Mouse (Mus musculus) cerebellum, adult 18-20 months (tissue): Measurements from ENCODE around the gene Unc13c.

Experiments
- DNase-seq, 2 experiments: peaks; one replicate each; pipeline ENCODE4 v3.0.0; 2021

Gene Unc13c

DNA sequence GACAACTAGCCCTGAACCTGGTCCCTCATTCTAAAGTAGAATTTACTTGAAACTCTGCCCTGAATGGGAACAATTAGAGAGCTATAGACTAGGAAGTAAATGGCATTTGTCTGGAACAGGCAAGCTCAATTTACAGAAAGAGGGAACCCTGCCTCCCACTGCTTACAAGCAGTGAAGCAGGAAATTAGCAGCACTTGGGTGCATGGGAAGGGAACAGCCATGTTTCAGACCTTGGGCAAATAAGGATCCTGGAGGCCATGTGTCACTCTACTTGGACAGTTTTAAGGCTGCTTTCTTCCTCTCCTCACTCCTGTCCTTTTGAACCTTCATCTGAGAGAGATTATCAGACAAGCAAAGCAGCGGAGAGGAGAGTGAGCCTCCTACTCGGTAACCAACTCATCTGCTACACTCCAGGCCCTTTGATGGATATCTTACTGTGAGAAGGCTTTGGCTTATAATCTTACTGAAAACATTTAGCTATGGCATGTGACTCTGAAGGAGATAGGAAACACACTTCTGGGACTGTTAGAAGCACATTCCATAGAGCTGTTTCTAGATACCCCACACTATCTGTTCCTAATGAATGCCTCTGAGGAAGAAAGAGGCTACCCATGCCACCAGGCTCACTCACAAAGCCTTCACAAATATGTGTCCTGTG, 101.2 kb downstream of the Unc13c start:
- DNase-seq = peak in 1 of 2 experiments; percentile 17

DNA sequence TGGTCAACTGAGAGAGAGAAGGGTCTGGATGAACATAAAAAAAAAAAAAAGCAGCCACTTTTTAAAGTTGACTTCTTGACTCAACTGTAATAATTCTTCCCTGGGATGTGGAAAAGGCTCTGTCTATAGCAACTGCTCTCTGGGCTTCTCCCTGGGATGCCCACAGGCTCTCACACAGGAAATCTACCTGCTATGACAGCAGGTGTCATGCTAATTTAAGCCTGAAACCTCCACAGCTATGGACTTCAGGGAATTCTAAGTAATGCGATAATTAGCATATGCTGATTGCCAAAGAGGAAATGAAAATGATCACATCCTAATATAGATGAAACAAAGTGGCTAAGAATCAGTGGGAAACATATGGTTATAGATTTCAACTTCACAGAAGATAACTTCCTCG, 102.1 kb downstream of the Unc13c start:
- DNase-seq = peak; percentile 40 to 44

DNA sequence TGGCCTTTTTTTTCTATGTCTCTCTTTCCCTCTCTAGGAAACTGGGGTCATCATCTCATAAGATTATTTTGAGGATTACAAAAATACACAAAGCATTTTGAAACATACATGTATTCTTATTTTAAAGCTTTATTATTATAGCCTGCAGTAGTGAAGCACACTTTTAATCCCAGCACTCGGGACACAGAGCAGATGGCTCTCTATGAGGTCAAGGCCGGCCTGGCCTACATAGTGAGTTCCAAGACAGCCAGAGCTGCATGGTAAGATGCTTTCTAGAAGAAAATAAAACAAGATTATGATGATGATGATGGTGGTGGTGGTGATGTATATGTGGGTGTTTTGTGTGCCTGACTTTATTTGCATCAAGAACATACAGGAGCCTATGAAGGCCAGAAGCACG, 109.3 kb downstream of the Unc13c start:
- DNase-seq = peak; percentile 46 to 52

DNA sequence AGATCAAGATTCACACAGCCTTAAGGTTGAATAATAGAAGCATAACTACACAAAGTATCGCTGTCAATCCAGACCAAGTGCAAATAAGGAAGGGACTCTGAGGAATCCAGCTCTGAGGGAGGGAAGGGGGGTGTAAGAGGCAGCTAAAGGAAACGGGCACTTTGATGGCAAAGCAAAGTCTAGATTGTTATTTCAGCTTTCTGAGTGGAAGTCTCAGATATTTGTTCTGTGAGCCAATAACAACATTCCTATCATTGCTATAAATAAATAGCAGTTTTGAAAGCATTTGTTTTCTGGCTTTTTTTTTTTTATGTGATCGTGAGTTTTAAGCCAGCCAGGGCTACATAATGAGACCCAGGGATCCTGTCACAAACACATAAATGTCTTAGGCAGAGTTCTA, 114.5 kb downstream of the Unc13c start:
- DNase-seq = no peak

DNA sequence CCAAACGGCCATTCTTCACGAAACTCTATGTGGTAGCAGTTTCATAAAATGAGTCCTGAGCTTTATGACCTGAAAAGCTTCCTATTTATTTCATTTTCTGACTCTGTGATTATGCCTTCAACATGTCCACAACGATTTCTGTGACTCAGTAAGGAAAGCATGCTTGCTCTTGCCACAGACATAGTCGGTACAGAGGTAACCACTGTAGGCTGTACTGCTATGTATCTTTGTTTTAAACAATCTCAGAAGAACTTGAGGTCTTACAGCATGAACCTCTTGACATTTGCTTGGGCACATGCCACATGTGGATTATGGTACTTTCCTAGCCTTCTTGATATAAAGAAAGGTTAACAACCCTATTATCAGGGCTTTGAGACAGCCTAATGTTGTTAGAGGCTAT, 162.1 kb downstream of the Unc13c start:
- no peak for DNase-seq

DNA sequence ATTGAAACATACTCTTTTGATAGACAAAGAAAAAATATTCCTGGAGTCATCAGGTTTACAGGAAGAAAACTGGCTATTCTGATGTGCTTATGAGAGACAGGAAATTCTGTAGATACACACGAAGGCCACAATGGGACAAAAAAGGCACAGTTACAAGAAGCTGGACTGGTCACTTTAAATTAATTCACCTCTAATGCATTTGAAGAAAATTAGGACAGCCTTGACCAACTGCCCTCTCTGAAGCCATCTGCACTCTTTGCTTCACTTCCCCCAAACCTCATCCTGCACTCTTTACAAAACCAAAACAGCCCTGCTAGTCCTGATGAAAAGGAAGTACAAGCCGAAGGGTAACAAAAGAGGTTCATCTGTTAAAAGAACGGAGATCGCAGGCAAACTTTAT, 194.2 kb downstream of the Unc13c start:
- DNase-seq = peak; percentile 45 to 54

DNA sequence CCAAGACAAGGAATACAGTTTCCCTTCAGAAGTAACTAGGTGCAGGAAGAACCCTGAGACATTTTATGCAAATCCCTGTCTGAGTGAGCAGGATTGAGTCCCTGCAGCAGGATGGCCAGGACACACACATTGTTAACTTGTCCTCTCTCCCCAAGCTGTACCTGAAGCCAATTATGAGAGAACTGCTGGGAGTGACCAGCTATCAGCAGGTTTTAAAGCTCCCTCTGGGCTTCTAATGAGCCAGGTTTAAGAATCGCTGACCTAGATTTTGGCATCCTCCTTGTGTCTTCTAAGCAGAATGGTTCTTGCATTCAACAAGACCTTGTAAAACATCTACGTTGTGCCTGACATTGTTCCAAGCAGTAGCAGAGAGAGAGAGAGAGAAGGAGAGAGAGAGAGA, 213.6 kb downstream of the Unc13c start:
- DNase-seq = peak; percentile 23 to 42

DNA sequence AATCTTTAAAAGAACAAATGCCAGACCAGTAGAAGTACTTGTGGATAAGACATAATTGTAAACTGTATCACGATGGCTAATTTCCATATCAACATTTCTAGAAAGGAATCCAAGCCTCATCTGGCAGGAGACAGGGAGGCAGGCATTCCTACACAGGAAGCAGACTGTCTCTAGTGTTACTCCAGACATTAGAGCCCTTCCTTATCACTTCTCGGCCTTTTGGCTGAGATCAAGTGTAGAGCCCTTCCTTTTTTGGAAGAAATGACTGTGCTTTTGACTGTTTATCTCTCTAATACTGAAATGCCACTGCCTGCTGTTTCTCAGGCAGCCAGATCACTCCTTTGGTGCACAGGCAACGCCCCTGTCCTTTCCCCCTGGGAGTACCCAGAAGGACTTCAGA, 215.3 kb downstream of the Unc13c start:
- DNase-seq = no peak

DNA sequence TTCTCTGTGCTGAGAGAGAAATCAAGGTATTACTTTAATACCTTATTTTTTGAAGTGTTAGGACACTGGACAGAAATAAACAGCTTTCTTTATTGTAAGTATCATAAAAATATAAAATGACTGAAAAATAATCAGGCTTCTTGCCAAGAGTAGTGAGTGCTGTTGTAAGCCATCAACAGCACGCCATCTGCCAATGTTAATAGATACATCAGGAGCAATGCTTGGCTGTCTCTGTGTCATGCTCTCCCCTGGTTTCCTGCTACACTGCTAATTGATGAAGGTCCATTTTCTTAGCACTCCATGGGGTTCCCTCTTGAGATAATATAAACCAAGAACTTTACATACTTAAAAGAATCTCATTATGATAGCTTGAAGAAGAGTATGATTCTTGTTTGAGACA, 217.4 kb downstream of the Unc13c start:
- peak; percentile 16 to 34 for DNase-seq

DNA sequence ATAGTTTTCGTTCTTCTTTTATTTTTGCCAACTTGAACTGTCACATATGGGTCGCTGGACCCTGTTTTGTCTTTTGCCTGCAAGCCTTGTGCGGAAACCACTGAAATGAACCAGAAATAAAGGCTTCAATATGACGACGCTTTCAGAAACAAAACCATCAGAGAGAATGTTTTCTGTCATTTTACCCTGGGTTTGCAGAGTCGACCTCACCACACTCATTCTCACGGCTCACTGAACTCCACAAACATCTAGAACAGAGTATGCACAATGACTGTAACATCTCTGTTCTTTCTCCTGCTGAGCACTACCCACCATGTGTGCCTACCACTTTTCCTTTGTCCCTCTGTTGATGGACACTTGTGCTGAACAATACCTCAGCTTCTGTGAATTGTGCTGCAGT, 234.3 kb downstream of the Unc13c start:
- DNase-seq = no peak

DNA sequence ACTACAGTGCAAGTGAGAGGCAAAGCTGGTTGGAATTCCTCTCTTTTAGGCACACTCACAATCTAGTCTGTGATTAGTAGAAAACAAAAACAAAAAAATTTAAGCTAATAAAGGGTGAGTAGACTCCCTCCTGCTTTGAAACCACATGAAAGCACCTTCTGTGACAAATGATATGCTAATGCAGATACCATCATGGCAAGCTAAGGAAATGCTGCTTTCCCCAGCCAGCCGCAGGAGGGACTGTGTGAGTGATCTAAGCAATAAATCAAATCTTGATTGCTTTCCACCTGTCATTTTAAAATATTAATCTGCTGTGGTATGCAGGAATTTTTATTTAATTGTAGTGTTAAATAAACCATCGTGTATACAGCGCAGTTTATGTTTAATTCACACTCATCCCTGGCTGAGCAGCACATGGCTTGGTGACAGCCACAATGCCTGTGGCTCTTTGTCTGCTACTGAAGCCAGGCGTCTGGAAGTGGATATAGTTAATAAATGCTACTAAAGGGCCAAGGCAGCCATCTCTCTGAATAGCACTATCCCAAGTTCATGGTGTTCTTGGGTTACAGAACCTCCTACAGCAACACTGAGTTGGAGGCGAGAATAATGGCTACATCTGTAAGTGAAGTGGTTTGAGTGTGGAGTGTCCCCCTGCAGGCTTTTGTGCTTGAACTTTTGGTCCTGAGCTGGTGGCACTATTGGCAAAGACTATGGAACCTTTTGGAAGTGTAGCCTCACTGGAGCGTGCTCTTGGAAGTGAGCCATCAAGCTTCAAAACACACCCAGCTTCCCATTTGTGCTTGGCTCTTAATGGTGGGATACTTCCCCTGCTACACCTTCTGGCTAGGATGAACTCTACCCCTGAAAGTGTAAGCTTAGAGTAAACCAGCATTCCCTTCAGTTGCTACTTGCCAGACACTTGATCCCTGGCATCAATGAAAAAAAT, 242.8 kb downstream of the Unc13c start:
- peak in 1 of 2 experiments; percentile 23 for DNase-seq

DNA sequence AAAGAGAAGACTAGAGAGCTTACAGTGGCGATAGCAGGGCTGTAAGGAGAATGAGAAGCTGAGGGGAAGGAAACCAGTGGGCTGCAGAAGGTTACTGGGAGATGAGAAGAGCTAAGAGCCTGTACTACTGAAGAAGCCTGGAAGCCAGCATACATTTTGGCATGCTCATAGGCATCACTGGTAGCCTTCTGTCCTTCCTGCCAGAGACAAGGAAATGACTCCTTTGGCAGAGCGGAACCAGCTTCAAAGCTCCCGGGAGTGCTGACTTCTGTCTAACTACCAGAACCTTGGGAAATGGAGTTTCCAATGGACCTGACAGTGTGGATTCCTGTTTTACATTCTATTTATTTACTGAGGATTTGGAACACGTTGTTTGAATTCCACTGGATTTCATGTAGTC, 244.0 kb downstream of the Unc13c start:
- DNase-seq = peak; percentile 21 to 56

DNA sequence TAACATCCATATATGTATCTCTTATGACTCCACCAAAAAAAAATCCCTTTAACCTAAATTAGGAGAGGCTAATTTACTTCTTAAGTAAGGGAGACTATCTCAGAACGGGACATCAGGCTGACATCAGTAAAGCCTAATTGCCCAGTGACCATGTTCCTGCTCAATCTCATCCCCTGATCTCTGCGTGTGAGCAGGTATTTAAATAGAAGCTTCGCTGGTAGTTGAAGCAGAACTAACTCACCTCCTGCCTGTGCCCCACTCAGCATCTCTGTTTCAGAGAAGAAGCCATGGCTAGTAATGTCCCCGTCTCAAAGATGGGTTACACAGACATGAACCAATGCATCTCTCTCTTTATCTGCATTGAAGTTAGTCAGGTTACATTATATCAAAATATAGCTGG, 255.3 kb downstream of the Unc13c start:
- DNase-seq = peak in 1 of 2 experiments; percentile 25

DNA sequence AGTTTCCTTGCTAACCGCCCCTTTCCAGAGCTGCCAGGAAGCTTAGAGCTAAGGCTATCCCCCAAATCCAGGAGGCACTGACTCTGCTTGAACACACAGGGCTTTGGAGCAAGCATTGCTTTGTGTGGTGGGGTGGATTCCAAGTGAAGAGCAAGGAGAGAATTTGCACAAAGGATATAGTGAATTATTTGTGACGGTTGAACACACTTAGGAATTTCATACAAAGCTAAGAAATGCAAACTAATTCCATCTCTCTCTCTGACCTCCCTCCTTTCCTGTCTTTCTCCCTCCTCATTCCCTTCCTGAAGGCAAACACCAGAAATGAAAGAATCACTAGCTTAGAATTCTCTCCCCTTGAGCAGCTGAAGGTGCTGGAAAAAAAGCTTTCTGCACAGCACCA, 271.7 kb downstream of the Unc13c start:
- no peak for DNase-seq

DNA sequence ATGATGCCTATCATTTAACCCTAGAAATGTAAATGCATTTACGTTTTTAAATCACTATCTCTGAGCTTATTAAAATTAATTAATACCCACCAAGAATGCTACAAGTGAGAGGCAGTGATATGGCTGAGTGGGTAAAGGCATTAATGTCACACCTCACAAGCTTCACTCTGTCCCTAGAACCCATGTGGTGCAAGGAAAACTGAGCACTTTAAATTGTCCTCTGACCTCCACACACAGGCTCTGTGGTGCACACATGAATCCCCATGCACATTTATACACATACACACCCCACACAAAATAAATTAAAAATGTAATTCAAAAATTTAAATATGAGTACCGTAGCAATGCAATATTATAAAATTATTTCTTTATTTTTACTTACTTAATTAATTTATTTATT, 287.2 kb downstream of the Unc13c start:
- DNase-seq = no peak

DNA sequence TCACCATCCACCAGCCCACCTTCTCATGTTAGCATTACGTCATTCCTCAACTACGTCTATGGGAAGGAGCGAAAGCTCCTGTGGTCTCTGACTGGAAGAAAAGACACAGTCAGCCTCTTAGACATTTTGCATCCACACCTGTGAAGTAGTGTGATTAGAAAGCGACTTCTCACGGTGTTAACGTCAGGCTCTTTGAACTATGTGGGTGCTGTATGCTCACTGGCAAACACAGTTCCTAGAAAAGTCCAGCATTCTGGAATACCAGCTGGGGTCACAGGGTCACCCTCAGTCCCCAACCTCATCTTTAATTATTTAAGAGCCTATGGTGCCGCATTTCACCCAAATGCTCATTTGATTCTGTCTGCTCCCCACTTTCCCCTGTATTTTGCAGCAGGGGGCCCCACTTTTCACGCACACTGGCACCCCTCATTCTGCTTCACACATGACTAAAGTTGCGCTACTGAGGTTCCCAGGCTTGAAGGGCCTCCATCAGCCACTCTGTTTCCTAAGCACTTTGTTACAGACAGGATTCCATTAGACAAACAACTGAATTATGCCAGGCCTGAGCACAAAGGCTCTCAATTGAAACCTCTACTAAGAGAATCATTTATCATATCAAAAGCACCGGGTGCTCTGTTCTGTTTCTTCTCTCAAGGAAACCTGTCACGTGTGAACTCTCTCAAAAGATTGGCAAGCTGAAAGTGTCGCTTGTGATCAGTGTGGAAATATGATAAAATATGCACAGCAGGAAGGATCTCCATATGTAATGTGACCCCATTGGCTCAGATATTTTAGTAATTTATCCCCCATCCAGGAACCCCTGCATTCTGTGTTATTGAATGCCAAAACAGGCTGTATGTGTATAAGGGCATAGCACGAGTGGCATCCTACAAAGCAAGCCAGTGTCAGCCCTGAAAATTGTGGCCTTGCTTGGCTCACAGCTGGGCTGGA, 287.9 kb downstream of the Unc13c start:
- no peak for DNase-seq

DNA sequence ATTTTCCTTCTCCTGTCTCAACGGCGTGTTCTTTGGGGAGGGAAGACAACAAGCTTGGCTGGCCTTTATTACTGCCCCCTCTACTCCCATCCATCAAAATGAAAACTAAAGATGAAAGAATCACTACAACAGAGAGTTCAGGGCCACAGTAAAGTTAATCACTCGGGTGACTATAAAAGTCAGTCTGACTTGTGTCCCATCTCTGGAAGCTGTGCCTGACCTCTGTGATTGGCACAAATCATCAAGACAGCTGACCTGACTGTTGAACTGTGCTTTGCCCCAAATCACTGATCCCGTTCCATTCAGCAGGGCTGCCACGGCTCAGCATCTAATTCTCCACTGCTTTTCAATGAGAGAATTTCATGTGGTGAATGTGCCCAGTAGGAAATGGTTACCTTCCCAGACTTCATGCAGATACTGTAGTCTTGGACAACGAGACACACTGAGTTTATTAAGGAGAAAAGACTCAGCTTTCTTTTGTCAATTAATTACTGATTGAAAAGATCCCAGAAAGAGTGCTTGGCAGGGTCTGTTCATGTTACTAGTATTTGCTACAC, 297.0 kb downstream of the Unc13c start:
- DNase-seq = no peak

DNA sequence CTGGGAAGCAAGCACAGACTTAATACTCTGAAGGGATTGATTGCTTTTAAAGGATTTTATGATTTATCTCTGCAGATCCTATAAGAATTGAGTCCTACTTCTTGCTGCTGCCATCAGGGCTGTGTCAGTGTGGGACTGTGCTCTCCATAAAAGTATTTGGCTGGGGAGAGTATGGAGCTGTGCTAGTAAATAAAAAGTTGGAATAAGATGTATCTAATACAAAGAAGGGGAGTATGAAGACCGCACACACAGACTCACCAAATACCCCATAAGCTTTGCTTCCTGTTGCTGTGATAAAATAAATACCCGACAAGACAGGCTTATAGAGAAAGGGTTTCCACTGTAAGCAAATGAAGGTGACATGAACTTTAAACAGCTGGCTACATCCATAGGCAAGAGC, 298.7 kb downstream of the Unc13c start:
- no peak for DNase-seq

DNA sequence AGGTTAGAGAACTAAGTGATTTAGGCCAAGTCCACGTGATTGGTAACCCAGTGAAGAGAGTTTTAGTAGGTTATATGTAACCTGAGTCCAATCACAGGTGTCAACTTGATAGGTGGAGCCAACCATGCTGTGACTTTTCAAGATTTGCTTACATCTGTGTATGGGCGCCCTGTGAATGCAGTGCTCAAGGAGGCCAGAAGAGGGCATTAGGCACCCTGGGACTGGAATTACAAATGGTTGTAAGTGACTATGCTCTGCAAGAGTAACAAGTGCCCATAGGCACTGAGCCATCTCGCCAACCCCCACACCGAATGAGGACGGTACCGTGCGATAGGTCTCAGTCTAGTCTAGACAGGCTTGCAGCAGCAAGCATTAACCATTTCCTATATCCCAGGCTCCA, 305.9 kb downstream of the Unc13c start:
- peak in 1 of 2 experiments; percentile 11 for DNase-seq

DNA sequence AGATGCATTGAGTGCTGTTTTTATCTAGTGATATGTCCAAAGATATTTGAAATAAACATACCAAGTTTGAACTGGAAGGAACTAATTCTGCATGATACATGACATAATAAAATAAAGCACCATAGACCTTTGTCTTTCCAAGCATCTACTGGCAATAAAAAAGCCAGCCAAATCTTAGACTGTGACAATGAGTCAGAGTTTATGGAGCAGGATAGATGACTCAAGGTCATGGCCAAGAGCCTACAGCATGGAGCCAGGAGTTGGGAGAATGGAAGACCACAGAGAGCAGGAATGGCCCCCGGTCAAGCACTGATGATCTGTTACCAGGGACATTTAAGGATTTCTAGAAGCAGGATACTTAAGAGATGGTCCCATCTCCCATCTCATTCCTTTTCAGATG, 319.7 kb downstream of the Unc13c start:
- no peak for DNase-seq

DNA sequence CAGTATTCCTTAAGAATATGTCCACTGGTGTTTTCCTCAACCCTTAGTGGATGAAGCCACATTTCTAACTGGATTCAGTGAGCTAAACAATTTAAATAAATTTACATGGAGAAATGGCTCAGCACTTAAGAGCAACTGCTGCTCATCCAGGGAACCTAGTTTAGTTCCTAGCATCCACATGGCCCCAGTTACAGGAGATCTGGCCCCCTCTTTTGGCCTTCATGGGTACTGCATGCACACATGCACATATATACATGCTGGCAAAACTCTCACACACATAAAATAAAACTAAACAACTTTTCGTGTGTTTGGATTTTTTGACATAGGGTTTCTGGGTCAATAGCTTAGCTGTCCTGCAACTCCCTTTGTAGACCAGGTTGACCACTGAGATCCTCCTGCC, 330.6 kb downstream of the Unc13c start:
- DNase-seq = no peak

DNA sequence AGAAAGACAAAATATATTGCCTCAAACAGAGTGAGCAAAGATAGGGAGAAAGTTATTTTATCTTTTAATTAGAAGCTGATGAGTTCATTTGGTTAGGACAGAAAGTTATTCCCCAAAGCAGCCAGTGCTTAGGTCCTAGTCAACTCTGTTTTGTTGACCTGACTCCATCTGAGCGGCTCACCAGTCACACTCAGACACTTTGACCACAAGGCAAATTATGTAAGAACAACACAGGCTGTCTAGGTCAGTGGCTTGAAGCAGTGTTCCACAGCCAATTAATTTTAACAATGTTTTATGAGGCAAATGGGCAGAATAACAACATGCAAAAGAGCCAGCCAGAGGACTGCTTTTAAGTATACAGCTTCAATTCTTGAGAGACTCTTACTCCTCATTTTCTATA, 343.6 kb downstream of the Unc13c start:
- no peak for DNase-seq

DNA sequence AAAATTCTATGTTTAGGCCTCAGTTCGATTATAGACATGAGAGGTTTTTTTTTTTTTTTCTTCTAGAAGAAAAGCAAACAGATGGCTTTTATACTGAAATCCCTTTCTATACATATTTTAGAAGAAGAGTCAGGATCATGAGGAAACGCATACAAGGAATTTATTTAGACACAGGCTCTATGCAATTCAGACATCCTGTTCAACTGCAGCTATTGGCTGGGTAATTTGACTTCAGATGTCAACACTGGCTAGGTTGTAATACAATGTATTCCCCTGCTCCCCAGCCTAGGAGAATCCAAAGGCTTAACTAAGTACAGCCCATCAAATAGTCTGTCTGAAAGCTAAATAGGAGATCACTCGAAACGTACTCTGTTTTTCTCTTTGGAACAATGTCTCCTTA, 355.9 kb downstream of the Unc13c start:
- no peak for DNase-seq
